Mouse (Mus musculus): ENCODE results near the gene Pde11a. TPM values are rescaled to one million over a fixed set of nuclear protein-coding genes. Genes with fewer than 3 reads are reported as not detected.

The Pde11a gene
- total and polyA plus RNA-seq, 3 experiments: 0.04 to 2.3 (median 0.38) TPM

GRCm38 (mm10) chr2:76058661-76059467 lies 279.7 kb downstream of the Pde11a start:
- Histone ChIP-seq H3K9me3 (replicated peaks) (no peaks in the 10 kb centered on the region), H3K27me3 (ENCODE audit: insufficient read depth, low read length) (peaks cover 8% of the 10 kb centered on the region), H3K4me1 (ENCODE audit: insufficient read depth, low read depth, low read length) (no peaks in the 10 kb centered on the region), H3K36me3 (replicated peaks) (no peaks in the 10 kb centered on the region), H3K4me3 (ENCODE audit: low read depth, low read length) (no peak overlapping the region)
- no peak for TF ChIP-seq CTCF (IDR thresholded peaks at IDR 0.05; ENCODE audit: low read depth, low read length)
- no peak for TF ChIP-seq GATA1 (IDR thresholded peaks at IDR 0.05; ENCODE audit: borderline replicate concordance, low read length)
- no peak for TF ChIP-seq TAL1 (conservative IDR thresholded peaks at IDR 0.05; ENCODE audit: low read depth, low read length)
- TF ChIP-seq POLR2AphosphoS5 (IDR thresholded peaks at IDR 0.05; ENCODE audit: insufficient replicate concordance, low read depth, low read length): no peak
- TF ChIP-seq GATA2 (IDR thresholded peaks at IDR 0.05; ENCODE audit: borderline replicate concordance, low read depth, low read length): no peak
- no peak for ATAC-seq (ENCODE audit: extremely low read depth, insufficient number of reproducible peaks, low FRiP score, poor library complexity, severe bottlenecking)
- DNase-seq (ENCODE audit: low spot score): no peak

GRCm38 (mm10) chr2:76057555-76057954 lies 281.0 kb downstream of the Pde11a start:
- Histone ChIP-seq H3K4me1 (ENCODE audit: insufficient read depth, low read depth, low read length) (no peaks in the 10 kb centered on the region), H3K36me3 (replicated peaks) (no peaks in the 10 kb centered on the region), H3K27me3 (ENCODE audit: insufficient read depth, low read length) (peaks cover 6% of the 10 kb centered on the region), H3K4me3 (ENCODE audit: low read depth, low read length) (no peak overlapping the region), H3K9me3 (replicated peaks) (no peaks in the 10 kb centered on the region)
- no peak for TF ChIP-seq GATA2 (IDR thresholded peaks at IDR 0.05; ENCODE audit: borderline replicate concordance, low read depth, low read length)
- no peak for TF ChIP-seq GATA1 (IDR thresholded peaks at IDR 0.05; ENCODE audit: borderline replicate concordance, low read length)
- no peak for TF ChIP-seq CTCF (IDR thresholded peaks at IDR 0.05; ENCODE audit: low read depth, low read length)
- no peak for TF ChIP-seq TAL1 (conservative IDR thresholded peaks at IDR 0.05; ENCODE audit: low read depth, low read length)
- TF ChIP-seq POLR2AphosphoS5 (IDR thresholded peaks at IDR 0.05; ENCODE audit: insufficient replicate concordance, low read depth, low read length): no peak
- no peak for DNase-seq (ENCODE audit: low spot score)
- ATAC-seq (ENCODE audit: extremely low read depth, insufficient number of reproducible peaks, low FRiP score, poor library complexity, severe bottlenecking): no peak

GRCm38 (mm10) chr2:76053748-76054331 lies 284.7 kb downstream of the Pde11a start:
- Histone ChIP-seq H3K27me3 (ENCODE audit: insufficient read depth, low read length) (peaks cover 8% of the 10 kb centered on the region), H3K4me1 (ENCODE audit: insufficient read depth, low read depth, low read length) (no peaks in the 10 kb centered on the region), H3K4me3 (ENCODE audit: low read depth, low read length) (no peak overlapping the region), H3K36me3 (replicated peaks) (no peaks in the 10 kb centered on the region), H3K9me3 (replicated peaks) (no peaks in the 10 kb centered on the region)
- ATAC-seq (ENCODE audit: extremely low read depth, insufficient number of reproducible peaks, low FRiP score, poor library complexity, severe bottlenecking) (no peak), DNase-seq (ENCODE audit: low spot score) (no peak)
- no peak for TF ChIP-seq TAL1 (conservative IDR thresholded peaks at IDR 0.05; ENCODE audit: low read depth, low read length)
- no peak for TF ChIP-seq GATA1 (IDR thresholded peaks at IDR 0.05; ENCODE audit: borderline replicate concordance, low read length)
- no peak for TF ChIP-seq POLR2AphosphoS5 (IDR thresholded peaks at IDR 0.05; ENCODE audit: insufficient replicate concordance, low read depth, low read length)
- no peak for TF ChIP-seq GATA2 (IDR thresholded peaks at IDR 0.05; ENCODE audit: borderline replicate concordance, low read depth, low read length)
- no peak for TF ChIP-seq CTCF (IDR thresholded peaks at IDR 0.05; ENCODE audit: low read depth, low read length)

GRCm38 (mm10) chr2:76052897-76053505 lies 285.6 kb downstream of the Pde11a start:
- DNase-seq (ENCODE audit: low spot score) (no peak), ATAC-seq (ENCODE audit: extremely low read depth, insufficient number of reproducible peaks, low FRiP score, poor library complexity, severe bottlenecking) (no peak)
- H3K4me1 ChIP-seq (ENCODE audit: insufficient read depth, low read depth, low read length): no peaks in the 10 kb centered on the region

GRCm38 (mm10) chr2:76051385-76051784 lies 287.2 kb downstream of the Pde11a start:
- Histone ChIP-seq H3K4me1 (ENCODE audit: insufficient read depth, low read depth, low read length) (no peaks in the 10 kb centered on the region), H3K36me3 (replicated peaks) (no peaks in the 10 kb centered on the region), H3K4me3 (ENCODE audit: low read depth, low read length) (no peak overlapping the region), H3K9me3 (replicated peaks) (no peaks in the 10 kb centered on the region), H3K27me3 (ENCODE audit: insufficient read depth, low read length) (peaks cover 5% of the 10 kb centered on the region)
- DNase-seq (ENCODE audit: low spot score) (no peak), ATAC-seq (ENCODE audit: extremely low read depth, insufficient number of reproducible peaks, low FRiP score, poor library complexity, severe bottlenecking) (no peak)
- TF ChIP-seq CTCF (IDR thresholded peaks at IDR 0.05; ENCODE audit: low read depth, low read length): no peak
- TF ChIP-seq TAL1 (conservative IDR thresholded peaks at IDR 0.05; ENCODE audit: low read depth, low read length): no peak
- TF ChIP-seq GATA1 (IDR thresholded peaks at IDR 0.05; ENCODE audit: borderline replicate concordance, low read length): no peak
- TF ChIP-seq POLR2AphosphoS5 (IDR thresholded peaks at IDR 0.05; ENCODE audit: insufficient replicate concordance, low read depth, low read length): no peak
- TF ChIP-seq GATA2 (IDR thresholded peaks at IDR 0.05; ENCODE audit: borderline replicate concordance, low read depth, low read length): no peak

More at GRCm38 (mm10) chr2:76052897-76053505, 285.6 kb downstream of the Pde11a start:
- Histone ChIP-seq H3K4me3 (ENCODE audit: low read depth, low read length) (no peak overlapping the region), H3K9me3 (replicated peaks) (no peaks in the 10 kb centered on the region), H3K27me3 (ENCODE audit: insufficient read depth, low read length) (peaks cover 8% of the 10 kb centered on the region), H3K36me3 (replicated peaks) (no peaks in the 10 kb centered on the region)
- no peak for TF ChIP-seq GATA2 (IDR thresholded peaks at IDR 0.05; ENCODE audit: borderline replicate concordance, low read depth, low read length)
- no peak for TF ChIP-seq GATA1 (IDR thresholded peaks at IDR 0.05; ENCODE audit: borderline replicate concordance, low read length)
- TF ChIP-seq CTCF (IDR thresholded peaks at IDR 0.05; ENCODE audit: low read depth, low read length): no peak
- no peak for TF ChIP-seq TAL1 (conservative IDR thresholded peaks at IDR 0.05; ENCODE audit: low read depth, low read length)
- no peak for TF ChIP-seq POLR2AphosphoS5 (IDR thresholded peaks at IDR 0.05; ENCODE audit: insufficient replicate concordance, low read depth, low read length)

- ATAC-seq (ENCODE audit: extremely low read depth, insufficient number of reproducible peaks, low FRiP score, poor library complexity, severe bottlenecking) (no peak), DNase-seq (ENCODE audit: low spot score) (no peak)
- TF ChIP-seq CTCF (IDR thresholded peaks at IDR 0.05; ENCODE audit: low read depth, low read length): no peak
- TF ChIP-seq GATA2 (IDR thresholded peaks at IDR 0.05; ENCODE audit: borderline replicate concordance, low read depth, low read length): no peak
- TF ChIP-seq POLR2AphosphoS5 (IDR thresholded peaks at IDR 0.05; ENCODE audit: insufficient replicate concordance, low read depth, low read length): no peak
- no peak for TF ChIP-seq TAL1 (conservative IDR thresholded peaks at IDR 0.05; ENCODE audit: low read depth, low read length)
- TF ChIP-seq GATA1 (IDR thresholded peaks at IDR 0.05; ENCODE audit: borderline replicate concordance, low read length): no peak
- Histone ChIP-seq H3K4me1 (ENCODE audit: insufficient read depth, low read depth, low read length) (no peaks in the 10 kb centered on the region), H3K4me3 (ENCODE audit: low read depth, low read length) (no peak overlapping the region), H3K27me3 (ENCODE audit: insufficient read depth, low read length) (peaks cover 5% of the 10 kb centered on the region), H3K36me3 (replicated peaks) (no peaks in the 10 kb centered on the region), H3K9me3 (replicated peaks) (no peaks in the 10 kb centered on the region)
Observed at GRCm38 (mm10) chr2:76050911-76051310, 287.7 kb downstream of the Pde11a start.
